Mouse (Mus musculus) stomach, embryonic 14.5 days (tissue): ENCODE results near the gene Slco3a1. TPM values are rescaled to one million over a fixed set of nuclear protein-coding genes. Genes with fewer than 3 reads are reported as not detected.

Experiments
- ATAC-seq: fragments of 200-750 bp; cut with Nextera tagmentation; 2 replicates; pipeline ENCODE4 v1.8.0; 2017; ENCODE audit warnings: low read depth, moderate TSS enrichment; ENCODE audit not compliant: insufficient number of reproducible peaks, insufficient read depth, low FRiP score
- H3K27ac ChIP-seq: fragments of 300-500 bp; sonication (generic); 2 replicates; pipeline ENCODE4 v1.5.1; 2014; ENCODE audit warnings: mild to moderate bottlenecking, low read length, moderate library complexity, mixed read lengths
- H3K27me3 ChIP-seq: fragments of 300-500 bp; sonication (generic); 2 replicates; pipeline ENCODE4 v1.6.1; 2014; ENCODE audit warnings: low read length, control low read depth, mixed read lengths; ENCODE audit not compliant: control insufficient read depth, insufficient read depth
- H3K36me3 ChIP-seq: fragments of 300-500 bp; sonication (generic); 2 replicates; pipeline ENCODE4 v1.6.1; 2014; ENCODE audit warnings: mild to moderate bottlenecking, control low read depth, low read length, moderate library complexity, mixed read lengths; ENCODE audit not compliant: control insufficient read depth, insufficient read depth
- H3K4me1 ChIP-seq: fragments of 300-500 bp; sonication (generic); 2 replicates; pipeline ENCODE4 v1.6.1; 2014; ENCODE audit warnings: low read length, control low read depth, mixed read lengths; ENCODE audit not compliant: control insufficient read depth, insufficient read depth
- H3K4me2 ChIP-seq: fragments of 300-500 bp; sonication (generic); replicated peaks from 2 replicates; pipeline ENCODE4 v1.6.1; 2014; ENCODE audit warnings: low read depth, low read length, control low read depth
- H3K4me3 ChIP-seq: fragments of 300-500 bp; sonication (generic); 2 replicates; pipeline ENCODE4 v1.5.1; 2014; ENCODE audit warnings: low read depth, low read length, control low read depth
- H3K9ac ChIP-seq: fragments of 300-500 bp; sonication (generic); replicated peaks from 2 replicates; pipeline ENCODE4 v1.6.1; 2014; ENCODE audit warnings: low read depth, mild to moderate bottlenecking, control low read depth, low read length, moderate library complexity, mixed read lengths
- H3K9me3 ChIP-seq: fragments of 300-500 bp; sonication (generic); 2 replicates; pipeline ENCODE4 v1.6.1; 2016; ENCODE audit warnings: low read depth, low read length, control low read depth; ENCODE audit not compliant: control insufficient read depth
- WGBS: fragments of 180-500 bp; shearing (Covaris S2); extraction: QIAGEN DNeasy Blood & Tissue Kit; methylation state at CpG from one replicate; pipeline ENCODE4 v1.1.7; 2014; 5-methylcytosine and 5-hydroxymethylcytosine counted together
- polyA plus RNA-seq: library from polyadenylated mRNA; unstranded; fragments of >200 nt; fragmentation: Nextera tagmentation; extraction: Ambion mirVana; gene quantifications from 2 replicates; pipeline ENCODE4 v1.2.1, GENCODE M21; 2014

Slco3a1 gene
- polyA plus RNA-seq, 1 experiment from 2014 or later = 9.1 TPM

GRCm38 (mm10) chr7:74552000-74552358, 2.6 kb downstream of the Slco3a1 start:
- no peak overlapping the region for H3K9ac ChIP-seq
- WGBS = 55% methylated on average over 2 of the region's 2 CpGs
- H3K4me1 ChIP-seq = 0 out of 2 replicates have a peak, but pooled peaks cover 4% of the 10 kb centered on the region
- H3K4me3 ChIP-seq = no peak overlapping the region
- no peak overlapping the region for H3K4me2 ChIP-seq
- no peaks in the 10 kb centered on the region for H3K27me3 ChIP-seq
- no peaks in the 10 kb centered on the region for H3K9me3 ChIP-seq
- no peak overlapping the region for H3K27ac ChIP-seq
- H3K36me3 ChIP-seq = no peaks in the 10 kb centered on the region
- ATAC-seq = no peak

GRCm38 (mm10) chr7:74551338-74551999, 3.1 kb downstream of the Slco3a1 start:
- Histone ChIP-seq H3K4me1 (0 out of 2 replicates have a peak, but pooled peaks cover 4% of the 10 kb centered on the region), H3K9ac (no peak overlapping the region), H3K27ac (no peak overlapping the region), H3K27me3 (no peaks in the 10 kb centered on the region), H3K9me3 (no peaks in the 10 kb centered on the region), H3K4me3 (no peak overlapping the region), H3K4me2 (no peak overlapping the region), H3K36me3 (no peaks in the 10 kb centered on the region)
- 77% methylated on average over 9 of the region's 9 CpGs for WGBS
- ATAC-seq = no peak

- Histone ChIP-seq H3K9me3 (no peaks in the 10 kb centered on the region), H3K36me3 (no peaks in the 10 kb centered on the region), H3K27ac (no peak overlapping the region), H3K4me1 (0 out of 2 replicates have a peak, but pooled peaks cover 4% of the 10 kb centered on the region), H3K4me2 (no peak overlapping the region), H3K9ac (no peak overlapping the region), H3K27me3 (no peaks in the 10 kb centered on the region), H3K4me3 (no peak overlapping the region)
- ATAC-seq = no peak
- 26% methylated on average over 6 of the region's 6 CpGs for WGBS
Observed at GRCm38 (mm10) chr7:74549686-74550085, 4.9 kb downstream of the Slco3a1 start.

GRCm38 (mm10) chr7:74549013-74549582, 5.5 kb downstream of the Slco3a1 start:
- Histone ChIP-seq H3K9me3 (no peaks in the 10 kb centered on the region), H3K9ac (no peak overlapping the region), H3K4me1 (0 out of 2 replicates have a peak, but pooled peaks cover 4% of the 10 kb centered on the region), H3K27ac (no peak overlapping the region), H3K27me3 (no peaks in the 10 kb centered on the region), H3K4me2 (no peak overlapping the region), H3K36me3 (no peaks in the 10 kb centered on the region), H3K4me3 (no peak overlapping the region)
- no peak for ATAC-seq
- WGBS = 51% methylated on average over 6 of the region's 6 CpGs

GRCm38 (mm10) chr7:74546691-74547090, 7.9 kb downstream of the Slco3a1 start:
- Histone ChIP-seq H3K27ac (no peak overlapping the region), H3K9me3 (no peaks in the 10 kb centered on the region), H3K4me2 (no peak overlapping the region), H3K9ac (no peak overlapping the region), H3K27me3 (no peaks in the 10 kb centered on the region), H3K4me3 (no peak overlapping the region), H3K36me3 (no peaks in the 10 kb centered on the region), H3K4me1 (no peaks in the 10 kb centered on the region)
- ATAC-seq = no peak
- WGBS = 65% methylated on average over 6 of the region's 6 CpGs

GRCm38 (mm10) chr7:74545498-74545990, 9.0 kb downstream of the Slco3a1 start:
- Histone ChIP-seq H3K4me2 (no peak overlapping the region), H3K9me3 (no peaks in the 10 kb centered on the region), H3K27ac (no peak overlapping the region), H3K36me3 (no peaks in the 10 kb centered on the region), H3K4me1 (no peaks in the 10 kb centered on the region), H3K27me3 (no peaks in the 10 kb centered on the region), H3K4me3 (no peak overlapping the region), H3K9ac (no peak overlapping the region)
- 84% methylated on average over 6 of the region's 6 CpGs for WGBS
- no peak for ATAC-seq

GRCm38 (mm10) chr7:74544306-74544705, 10.3 kb downstream of the Slco3a1 start:
- Histone ChIP-seq H3K27ac (no peak overlapping the region), H3K27me3 (no peaks in the 10 kb centered on the region), H3K36me3 (no peaks in the 10 kb centered on the region), H3K9me3 (no peaks in the 10 kb centered on the region), H3K4me3 (no peak overlapping the region), H3K4me2 (no peak overlapping the region), H3K9ac (no peak overlapping the region), H3K4me1 (no peaks in the 10 kb centered on the region)
- ATAC-seq = no peak
- 77% methylated on average over 7 of the region's 7 CpGs for WGBS

GRCm38 (mm10) chr7:74541958-74542357, 12.6 kb downstream of the Slco3a1 start:
- ATAC-seq = no peak
- no peaks in the 10 kb centered on the region for H3K27me3 ChIP-seq
- no peak overlapping the region for H3K4me2 ChIP-seq
- WGBS = 73% methylated on average over 4 of the region's 4 CpGs
- no peaks in the 10 kb centered on the region for H3K9me3 ChIP-seq
- no peak overlapping the region for H3K9ac ChIP-seq
- no peaks in the 10 kb centered on the region for H3K36me3 ChIP-seq
- no peak overlapping the region for H3K27ac ChIP-seq
- H3K4me3 ChIP-seq = no peak overlapping the region
- H3K4me1 ChIP-seq = no peaks in the 10 kb centered on the region
